Mouse (Mus musculus) CH12.LX (cell line): Measurements from ENCODE around the gene Selp. TPM values are rescaled to one million over a fixed set of nuclear protein-coding genes. Genes with fewer than 3 reads are reported as not detected.

ENCODE experiments used
- DNase-seq: peaks from one replicate; pipeline ENCODE4 v3.0.0-alpha.2; 2013; ENCODE audit errors: extremely low read depth
- H3K27ac ChIP-seq: 2 replicates; pipeline ENCODE4 v1.5.1; 2012; ENCODE audit warnings: low read depth, mild to moderate bottlenecking, control low read depth, moderate library complexity; ENCODE audit not compliant: insufficient read depth
- H3K27me3 ChIP-seq: replicated peaks from 2 replicates; pipeline ENCODE3; 2012; ENCODE audit warnings: inconsistent platforms
- H3K36me3 ChIP-seq, 2 experiments: replicated peaks in 1 of 2; 2 replicates each; pipeline versions ENCODE3 to v1.6.1; 2012; ENCODE audit warnings: inconsistent platforms in 1 of 2, low read length in 1 of 2, mild to moderate bottlenecking in 1 of 2, mixed read lengths in 1 of 2, moderate library complexity in 1 of 2; ENCODE audit not compliant: control insufficient read depth in 1 of 2, insufficient read depth in 1 of 2
- H3K4me1 ChIP-seq, 2 experiments: 2 replicates each; pipeline ENCODE4 v1.6.1; 2012; ENCODE audit warnings: inconsistent platforms in 1 of 2, moderate library complexity in 1 of 2; ENCODE audit not compliant: insufficient read depth in 2 of 2, control insufficient read depth in 1 of 2
- H3K4me2 ChIP-seq: 2 replicates; pipeline ENCODE4 v1.6.1; 2012; ENCODE audit warnings: low read depth, mild to moderate bottlenecking, control low read depth; ENCODE audit not compliant: poor library complexity, insufficient read depth, severe bottlenecking
- H3K4me3 ChIP-seq, 3 experiments: fragments of 150-350 bp in 1 of 3; sonication (generic) in 1 of 3; replicated peaks in 1 of 3; 2 replicates each; pipeline versions ENCODE3 to v1.5.1; 2011 to 2012; ENCODE audit warnings: low read depth in 2 of 3, low read length in 2 of 3, mild to moderate bottlenecking in 2 of 3, moderate library complexity in 2 of 3, control low read depth in 1 of 3, improper control_type of control experiment in 1 of 3, inconsistent platforms in 1 of 3, mixed read lengths in 1 of 3; ENCODE audit not compliant: poor library complexity in 1 of 3
- H3K79me2 ChIP-seq: replicated peaks from 2 replicates; pipeline ENCODE4 v1.6.1; 2012; ENCODE audit warnings: mild to moderate bottlenecking, moderate library complexity; ENCODE audit not compliant: control insufficient read depth, poor library complexity, insufficient read depth, severe bottlenecking; ENCODE audit errors: extremely low read depth
- H3K9ac ChIP-seq: 2 replicates; pipeline ENCODE4 v1.6.1; 2012; ENCODE audit warnings: low read depth, mild to moderate bottlenecking, control low read depth, moderate library complexity; ENCODE audit not compliant: insufficient read depth
- H3K9me3 ChIP-seq: replicated peaks from 2 replicates; pipeline ENCODE3; 2012; ENCODE audit warnings: low read length, inconsistent platforms, mixed read lengths
- CHD1 ChIP-seq: IDR thresholded peaks from 2 replicates; pipeline ENCODE4 v1.6.1; 2012; ENCODE audit warnings: low read depth, low read length, improper control_type of control experiment, inconsistent platforms
- ETS1 ChIP-seq: conservative IDR thresholded peaks from 2 replicates; pipeline ENCODE4 v1.6.1; 2012; ENCODE audit warnings: low read depth, mild to moderate bottlenecking, inconsistent platforms, low read length, improper control_type of control experiment, moderate library complexity
- GABPA ChIP-seq: IDR thresholded peaks from 2 replicates; pipeline ENCODE4 v1.6.1; 2012; ENCODE audit warnings: low read depth, low read length, improper control_type of control experiment, inconsistent platforms; ENCODE audit not compliant: insufficient replicate concordance
- HCFC1 ChIP-seq: IDR thresholded peaks from 2 replicates; pipeline ENCODE4 v1.6.1; 2012; ENCODE audit warnings: low read depth, mild to moderate bottlenecking, inconsistent platforms, low read length, improper control_type of control experiment
- IRF4 ChIP-seq: IDR thresholded peaks from 2 replicates; pipeline ENCODE4 v1.6.1; 2014; ENCODE audit warnings: low read depth, mild to moderate bottlenecking, inconsistent platforms, low read length, improper control_type of control experiment
- JUND ChIP-seq: conservative IDR thresholded peaks from 2 replicates; pipeline ENCODE4 v1.6.1; 2011; ENCODE audit warnings: low read depth, low read length, improper control_type of control experiment
- KAT2A ChIP-seq: IDR thresholded peaks from 2 replicates; pipeline ENCODE4 v1.6.1; 2012; ENCODE audit warnings: low read length, improper control_type of control experiment, inconsistent platforms; ENCODE audit not compliant: insufficient replicate concordance
- MAX ChIP-seq: IDR thresholded peaks from 2 replicates; pipeline ENCODE4 v1.6.1; 2011; ENCODE audit warnings: low read length, improper control_type of control experiment
- MEF2A ChIP-seq: IDR thresholded peaks from 2 replicates; pipeline ENCODE4 v1.6.1; 2014; ENCODE audit warnings: low read depth, mild to moderate bottlenecking, inconsistent platforms, low read length, improper control_type of control experiment, borderline replicate concordance
- POLR2AphosphoS2 ChIP-seq: IDR thresholded peaks from 2 replicates; pipeline ENCODE4 v1.6.1; 2011; ENCODE audit warnings: low read depth, low read length, improper control_type of control experiment
- RCOR1 ChIP-seq: conservative IDR thresholded peaks from 2 replicates; pipeline ENCODE4 v1.6.1; 2012; ENCODE audit warnings: low read depth, mild to moderate bottlenecking, inconsistent platforms, low read length, improper control_type of control experiment
- SIN3A ChIP-seq: IDR thresholded peaks from 2 replicates; pipeline ENCODE4 v1.6.1; 2012; ENCODE audit warnings: low read length, improper control_type of control experiment, inconsistent platforms
- SMC3 ChIP-seq: IDR thresholded peaks from 2 replicates; pipeline ENCODE4 v1.6.1; 2011; ENCODE audit warnings: low read depth, low read length, improper control_type of control experiment
- TBP ChIP-seq: conservative IDR thresholded peaks from 2 replicates; pipeline ENCODE4 v1.6.1; 2011; ENCODE audit warnings: low read depth, low read length, improper control_type of control experiment
- USF2 ChIP-seq: conservative IDR thresholded peaks from 2 replicates; pipeline ENCODE4 v1.6.1; 2011; ENCODE audit warnings: low read depth, low read length, improper control_type of control experiment
- ZC3H11A ChIP-seq: IDR thresholded peaks from 2 replicates; pipeline ENCODE4 v1.6.1; 2012; ENCODE audit warnings: low read depth, mild to moderate bottlenecking, inconsistent platforms, low read length, improper control_type of control experiment
- ZMIZ1 ChIP-seq: IDR thresholded peaks from 2 replicates; pipeline ENCODE4 v1.6.1; 2012; ENCODE audit warnings: low read depth, mild to moderate bottlenecking, inconsistent platforms, low read length, improper control_type of control experiment
- ZNF384 ChIP-seq: IDR thresholded peaks from 2 replicates; pipeline ENCODE4 v1.6.1; 2012; ENCODE audit warnings: low read depth, low read length, improper control_type of control experiment, inconsistent platforms
- dilution Hi-C: fragments of 300-500 bp; cut with MboI; formaldehyde crosslinking; loops from 2 replicates; pipeline ENCODE4 v1.14.3; 2020; ENCODE audit warnings: low sequenced_read_pairs; ENCODE audit not compliant: extremely low pct_unique_long_range_greater_than_20kb, extremely low pct_ligation_motif_present
- in situ Hi-C: fragments of 300-500 bp; cut with MboI; formaldehyde crosslinking; loops from 3 replicates; pipeline ENCODE4 v1.14.3; 2019; ENCODE audit warnings: low sequenced_read_pairs, low pct_ligation_motif_present, low pct_unique_long_range_greater_than_20kb, mixed read lengths
- polyA plus RNA-seq: library from polyadenylated mRNA; unstranded; fragments of >175 nt; gene quantifications from 2 replicates; pipeline ENCODE4 v1.2.1, GENCODE M21; 2012; ENCODE audit warnings: low read depth; ENCODE audit not compliant: insufficient read length
- total RNA-seq, 2 experiments: library from RNA; depleted of rRNA; stranded (reverse); fragments of 300-350 nt in 1 of 2; fragments of >200 nt in 1 of 2; gene quantifications; 2 replicates each; pipeline ENCODE4 v1.2.3; 2012 to 2014

Gene Selp
- total and polyA plus RNA-seq, 3 experiments = 0.21 to 0.43 TPM; not detected in 1

DNA sequence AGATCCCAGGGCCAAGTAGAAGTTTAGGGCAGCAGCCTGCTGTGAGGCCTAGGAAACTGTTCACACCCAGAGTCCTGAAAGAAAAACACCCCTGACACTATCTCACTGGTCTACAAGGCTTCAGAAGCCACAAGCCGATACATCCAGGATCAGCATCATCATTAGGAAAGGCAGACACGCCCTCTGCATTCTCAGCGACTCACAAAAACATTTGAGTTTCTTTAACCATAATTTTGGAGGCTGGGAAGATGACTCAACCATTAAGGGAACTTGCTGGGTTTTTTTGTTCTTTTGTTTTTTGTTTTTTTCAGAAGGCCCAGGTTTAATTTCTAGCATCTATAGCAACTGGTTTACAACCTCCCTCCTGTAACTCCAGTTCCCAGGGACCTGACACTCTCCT is 8.8 kb downstream of the Selp start:
- Histone ChIP-seq H3K79me2 (no peaks in the 10 kb centered on the region), H3K9ac (no peak overlapping the region), H3K36me3 (no peaks in the 10 kb centered on the region), H3K27me3 (peaks cover 4% of the 10 kb centered on the region), H3K4me1 (no peaks in the 10 kb centered on the region), H3K9me3 (peaks cover 5% of the 10 kb centered on the region), H3K4me3 (no peak overlapping the region), H3K4me2 (no peak overlapping the region), H3K27ac (no peak overlapping the region)
- dilution Hi-C loops (no loop called here), in situ Hi-C loops (no loop called here)
- DNase-seq = no peak
- no peak for TF ChIP-seq MEF2A
- no peak for TF ChIP-seq GABPA
- TF ChIP-seq SMC3 = no peak
- TF ChIP-seq RCOR1 = no peak
- no peak for TF ChIP-seq ZC3H11A
- no peak for TF ChIP-seq SIN3A
- no peak for TF ChIP-seq HCFC1
- TF ChIP-seq TBP = no peak
- TF ChIP-seq KAT2A = no peak
- no peak for TF ChIP-seq USF2
- TF ChIP-seq JUND = no peak

DNA sequence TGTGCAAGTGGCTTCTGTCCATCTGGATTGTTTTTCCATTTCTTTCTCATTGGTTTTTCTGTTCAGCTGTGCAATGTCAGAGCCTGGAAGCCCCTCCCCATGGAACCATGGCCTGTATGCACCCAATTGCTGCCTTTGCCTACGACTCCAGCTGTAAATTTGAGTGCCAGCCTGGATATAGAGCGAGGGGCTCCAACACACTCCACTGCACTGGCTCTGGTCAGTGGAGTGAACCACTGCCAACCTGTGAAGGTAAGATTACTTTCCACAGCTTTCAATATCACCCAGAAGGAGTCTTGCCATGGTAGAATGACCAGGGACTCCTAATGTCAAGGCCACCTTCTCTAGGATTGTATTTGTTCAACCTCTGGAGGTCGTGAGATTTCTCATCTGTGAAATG is 14.9 kb downstream of the Selp start:
- dilution Hi-C loops (no loop called here), in situ Hi-C loops (no loop called here)
- Histone ChIP-seq H3K79me2 (no peaks in the 10 kb centered on the region), H3K4me3 (no peak overlapping the region), H3K4me1 (no peaks in the 10 kb centered on the region; a peak in 1 of 4 replicates), H3K27ac (no peak overlapping the region), H3K27me3 (peaks cover 11% of the 10 kb centered on the region), H3K4me2 (no peak overlapping the region), H3K36me3 (no peaks in the 10 kb centered on the region), H3K9ac (no peak overlapping the region), H3K9me3 (peaks cover 5% of the 10 kb centered on the region)
- no peak for DNase-seq
- no peak for TF ChIP-seq IRF4
- TF ChIP-seq ETS1 = no peak
- no peak for TF ChIP-seq ZNF384
- no peak for TF ChIP-seq MAX
- TF ChIP-seq HCFC1 = no peak
- TF ChIP-seq CHD1 = no peak
- TF ChIP-seq ZMIZ1 = no peak
- TF ChIP-seq POLR2AphosphoS2 = no peak
